Mouse (Mus musculus) heart, postnatal 36 days (tissue): ENCODE results near the gene Zmym3. TPM values are rescaled to one million over a fixed set of nuclear protein-coding genes. Genes with fewer than 3 reads are reported as not detected.
A peak's percentile ranks its signal among the peaks of the same experiment; 100 is the strongest.

ENCODE experiments used
- DNase-seq, 2 experiments: peaks; one replicate each; pipeline ENCODE4 v3.0.0; 2021 to 2022
- intact Hi-C: fragments of 180-260 bp; cut with DNase I; formaldehyde crosslinking; loops from one replicate; pipeline ENCODE4 v1.15.1; 2025
- total RNA-seq, 2 experiments: library from RNA; stranded (reverse); gene quantifications; 2 replicates each; pipeline ENCODE4 v1.2.3; 2021

The Zmym3 gene
- 10 to 100 TPM; 13.7 to 18.2 TPM for total RNA-seq

GRCm38 (mm10) chrX:101420700-101421095 lies at the start of gene Zmym3:
Zmym3 (minus strand) TSS chrX:101420849.
- no peak for DNase-seq
- intact Hi-C loops = loop anchor here (10.0 kb wide), 1 partner anchor 166 kb away; the partner anchor contains the start of gene Foxo4

- intact Hi-C loops = no loop called here
- DNase-seq = no peak
Measured at GRCm38 (mm10) chrX:101451591-101451990, 30.9 kb upstream of the Zmym3 start.

DNA sequence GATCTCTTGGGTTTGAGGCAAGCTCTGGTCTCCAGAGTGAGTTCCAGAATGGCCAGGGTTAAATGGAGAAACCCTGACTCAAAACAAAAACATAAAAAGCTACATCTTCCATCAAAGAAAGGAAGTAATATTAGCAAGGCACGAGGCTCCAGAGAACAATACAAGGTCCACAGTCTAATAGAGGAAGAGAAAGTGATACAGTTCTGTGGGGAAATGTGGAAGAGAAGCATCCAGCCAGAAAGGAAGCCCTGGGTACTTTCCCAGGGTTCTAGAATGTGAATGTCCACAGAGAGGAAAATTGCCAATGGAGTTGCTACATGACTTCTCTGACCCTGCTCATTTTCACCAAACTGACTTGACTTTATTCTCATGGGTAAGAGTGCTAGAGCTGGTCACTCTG lies 30.5 kb upstream of the Zmym3 start:
- intact Hi-C loops = no loop called here

DNA sequence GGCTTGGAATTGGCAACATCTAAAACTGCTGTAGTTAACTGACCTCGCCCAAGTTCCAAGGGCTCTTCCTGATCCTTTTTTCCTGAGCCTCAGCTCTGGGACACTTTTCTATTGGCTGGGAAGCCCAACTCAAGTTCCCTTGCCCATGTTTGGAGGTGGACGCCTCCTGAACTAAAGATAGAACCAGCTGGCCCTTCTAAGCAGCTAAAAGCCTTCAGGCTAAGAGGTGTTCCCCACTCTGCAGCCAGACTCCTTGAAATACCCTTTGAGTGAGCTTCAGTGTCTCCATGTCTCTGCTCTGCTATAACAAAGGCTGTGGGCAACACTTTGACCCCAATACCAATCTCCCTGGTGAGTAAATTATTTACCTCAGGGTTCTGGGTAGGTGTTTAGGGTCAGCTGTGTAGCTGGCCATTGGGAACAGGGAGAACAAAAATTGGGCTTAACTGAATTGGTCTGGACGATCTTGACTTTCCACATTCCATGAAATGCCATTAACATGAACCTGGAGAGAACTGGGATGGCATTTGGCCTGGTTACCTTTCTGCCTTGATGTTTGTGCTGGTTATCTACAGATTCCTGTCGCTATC lies 28.3 kb upstream of the Zmym3 start, which contains the start of gene Itgb1bp2:
Gene Itgb1bp2 (plus strand): TSS at position 203 of the 590 bp plus-strand sequence.
- intact Hi-C loops = no loop called here
- peak; percentile 20 to 22 for DNase-seq

More for the DNA sequence above, 30.5 kb upstream of the Zmym3 start:
- no peak for DNase-seq

GRCm38 (mm10) chrX:101429976-101430375 lies 9.3 kb upstream of the Zmym3 start:
- intact Hi-C loops = loop anchor here (1.0 to 10.0 kb wide), 3 partner anchors 11 to 175 kb away; partner anchors contain the start of gene Foxo4
- no peak for DNase-seq

DNA sequence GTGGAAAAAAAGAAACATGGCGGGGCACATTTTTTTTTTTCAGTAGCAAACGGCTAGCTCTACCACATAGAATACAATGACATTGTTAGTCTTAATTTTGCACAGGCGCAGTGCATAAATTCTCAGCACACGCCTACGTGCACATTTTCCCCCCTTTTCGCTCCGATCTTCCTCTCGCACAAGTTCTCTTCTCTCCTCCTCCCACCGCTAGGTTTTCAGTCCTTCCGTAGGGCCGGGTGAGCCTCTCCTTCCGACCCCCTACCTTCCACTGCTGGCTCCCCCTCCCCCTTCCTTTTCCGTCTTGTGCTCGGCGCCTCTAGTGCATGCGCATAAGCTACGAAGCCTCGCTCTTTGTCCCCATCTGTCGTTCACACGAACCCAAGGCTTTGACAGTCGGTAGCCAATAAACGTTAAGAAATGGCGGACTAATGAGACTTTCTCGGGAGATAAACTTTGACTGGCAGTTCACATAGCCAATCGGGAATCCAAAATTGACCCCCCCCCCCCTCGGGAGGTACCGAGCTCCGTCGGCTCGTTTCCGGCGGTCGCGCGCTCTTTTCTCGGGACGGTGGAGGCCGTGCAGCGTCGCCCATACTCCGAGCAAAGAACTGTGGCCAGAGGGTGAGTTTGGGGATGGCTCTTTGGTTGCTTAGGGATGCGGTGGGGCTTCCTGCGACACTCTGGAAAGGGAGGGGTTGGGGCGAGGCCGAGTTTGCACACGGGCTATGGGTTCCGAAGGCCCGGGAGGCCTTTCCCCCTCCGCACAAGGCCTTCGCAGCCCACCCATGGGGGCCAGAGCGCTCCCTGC lies 8.7 kb upstream of the Zmym3 start, which contains the start of gene Nono:
Gene Nono (plus strand): TSS at position 177 of the 808 bp plus-strand sequence.
- DNase-seq = peak; percentile 69 to 76
- intact Hi-C loops = loop anchor here (1.0 to 10.0 kb wide), 3 partner anchors 10 to 175 kb away; partner anchors contain the start of gene Foxo4

DNA sequence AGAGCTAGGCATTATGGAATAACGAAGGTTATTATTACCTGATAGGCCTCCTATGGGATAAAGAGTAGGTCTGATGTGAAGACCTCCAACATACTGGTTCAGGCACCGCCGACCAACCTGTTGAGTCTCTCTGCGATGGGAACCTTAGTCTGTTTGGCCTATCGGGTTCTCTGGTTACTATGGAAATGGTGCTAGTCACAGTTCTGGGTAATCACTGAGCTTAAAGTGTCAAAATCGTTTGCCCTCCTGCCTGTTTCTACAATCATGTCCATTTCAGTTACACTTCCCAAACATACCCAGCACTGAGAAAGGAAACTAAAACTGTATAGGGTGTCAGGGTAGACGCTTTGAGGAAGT lies 8.1 kb upstream of the Zmym3 start:
- intact Hi-C loops = loop anchor here (1.0 to 10.0 kb wide), 3 partner anchors 9 to 174 kb away; partner anchors contain the start of gene Foxo4

GRCm38 (mm10) chrX:101427774-101428173 lies 7.1 kb upstream of the Zmym3 start:
- DNase-seq = no peak
- intact Hi-C loops = loop anchor here (2.0 to 10.0 kb wide), 2 partner anchors 59 to 173 kb away; partner anchors contain the start of gene Foxo4

More for the DNA sequence above, 8.1 kb upstream of the Zmym3 start:
- DNase-seq = peak in 1 of 2 experiments; percentile 7

- intact Hi-C loops = loop anchor here (10.0 kb wide), 1 partner anchor 169 kb away; the partner anchor contains the start of gene Foxo4
- DNase-seq = no peak
Measured at GRCm38 (mm10) chrX:101423462-101423861, 2.8 kb upstream of the Zmym3 start.

DNA sequence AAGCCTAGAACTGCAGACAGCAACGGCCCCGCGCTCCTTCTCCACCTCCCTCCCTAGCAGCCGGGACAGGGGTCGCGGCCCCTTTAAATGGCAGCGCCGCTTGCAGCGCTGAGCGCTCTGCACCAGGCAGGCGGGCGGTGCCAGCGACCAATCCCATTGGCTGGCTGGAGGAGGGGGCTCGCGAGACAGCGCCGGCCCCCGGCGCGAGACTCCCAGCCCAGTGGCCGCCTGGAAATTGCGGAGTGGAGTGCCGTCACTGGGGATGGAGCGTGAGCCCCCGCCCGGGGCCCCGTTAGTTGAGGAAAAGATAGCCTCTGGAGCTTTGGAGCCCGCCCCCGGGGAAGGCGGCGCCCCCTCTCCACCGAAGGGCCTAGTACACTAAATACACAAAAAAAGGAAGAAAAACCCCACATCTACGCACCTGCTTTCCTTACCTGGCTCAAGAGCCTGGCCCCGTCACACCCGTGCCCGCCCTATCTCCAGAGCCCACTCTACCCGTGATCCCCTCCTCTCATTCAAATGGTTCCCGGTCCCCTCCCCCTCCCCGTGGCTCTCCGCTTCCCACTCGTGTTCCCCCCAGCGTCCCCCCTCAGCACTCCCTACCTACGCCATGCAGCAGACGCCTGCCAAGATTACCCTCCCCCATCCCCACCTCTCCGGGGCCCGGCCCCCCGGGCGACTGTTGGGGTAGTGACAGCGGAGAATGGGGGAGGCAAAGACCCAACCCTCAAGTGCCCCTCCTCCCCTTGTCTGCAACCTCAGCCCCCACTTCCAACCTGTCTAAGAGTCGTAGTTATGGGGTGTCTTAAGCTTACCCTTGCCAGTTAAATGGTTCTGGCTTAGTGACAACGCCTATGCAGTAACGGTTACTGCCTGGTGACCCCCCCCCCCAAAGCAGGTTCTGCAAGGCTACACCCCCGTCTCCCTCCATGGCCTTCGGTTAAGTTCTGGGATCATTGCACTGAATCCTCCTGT lies 637 bp downstream of the Zmym3 start:
- intact Hi-C loops = loop anchor here (1.0 to 10.0 kb wide), 4 partner anchors 9 to 288 kb away; partner anchors contain the start of genes Foxo4 and Nono
- DNase-seq = peak; percentile 82

GRCm38 (mm10) chrX:101418946-101419724 lies 1.5 kb downstream of the Zmym3 start:
- intact Hi-C loops = loop anchor here (1.0 to 5.0 kb wide), 3 partner anchors 10 to 287 kb away; partner anchors contain the start of gene Nono
- DNase-seq = peak; percentile 31 to 55

DNA sequence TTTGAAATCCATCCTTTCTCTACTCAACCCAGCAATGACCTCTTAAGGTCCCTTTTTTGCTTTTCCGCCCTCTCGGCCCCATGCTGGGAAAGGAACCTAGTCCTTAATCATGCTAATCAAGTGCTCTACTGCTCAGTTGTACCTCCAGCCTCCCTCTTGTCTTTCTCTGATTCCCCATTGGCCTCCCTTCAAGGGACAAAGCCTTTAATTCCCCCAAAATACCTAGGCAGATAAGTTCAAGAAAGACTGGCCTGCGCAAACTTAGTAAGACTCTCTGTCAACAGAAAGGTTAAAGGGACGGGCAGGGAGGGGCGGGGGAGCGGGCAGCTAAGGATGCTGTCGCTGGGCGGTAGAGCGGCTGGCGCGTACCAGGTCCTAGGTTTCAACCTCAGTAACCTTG lies 24.2 kb downstream of the Zmym3 start:
- no peak for DNase-seq
- intact Hi-C loops = no loop called here

DNA sequence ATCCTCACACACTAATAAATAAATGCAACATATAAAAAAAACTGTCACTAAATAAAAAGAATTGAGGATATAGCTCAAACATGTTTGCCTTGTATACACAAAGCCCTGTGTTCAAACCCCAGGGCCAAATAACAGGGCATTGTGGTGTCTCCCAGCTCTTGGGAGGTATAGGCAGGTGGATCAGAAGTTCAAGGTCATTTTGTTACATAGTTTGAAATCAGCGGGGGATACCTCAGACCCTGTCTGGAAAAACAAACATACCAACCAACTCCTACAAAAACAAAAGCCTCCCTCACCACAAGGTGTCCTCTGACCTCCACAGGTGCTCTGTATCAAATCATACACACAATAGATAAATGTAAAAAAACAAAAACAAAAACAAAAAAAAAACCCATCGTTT lies 26.3 kb downstream of the Zmym3 start:
- DNase-seq = no peak
- intact Hi-C loops = no loop called here

DNA sequence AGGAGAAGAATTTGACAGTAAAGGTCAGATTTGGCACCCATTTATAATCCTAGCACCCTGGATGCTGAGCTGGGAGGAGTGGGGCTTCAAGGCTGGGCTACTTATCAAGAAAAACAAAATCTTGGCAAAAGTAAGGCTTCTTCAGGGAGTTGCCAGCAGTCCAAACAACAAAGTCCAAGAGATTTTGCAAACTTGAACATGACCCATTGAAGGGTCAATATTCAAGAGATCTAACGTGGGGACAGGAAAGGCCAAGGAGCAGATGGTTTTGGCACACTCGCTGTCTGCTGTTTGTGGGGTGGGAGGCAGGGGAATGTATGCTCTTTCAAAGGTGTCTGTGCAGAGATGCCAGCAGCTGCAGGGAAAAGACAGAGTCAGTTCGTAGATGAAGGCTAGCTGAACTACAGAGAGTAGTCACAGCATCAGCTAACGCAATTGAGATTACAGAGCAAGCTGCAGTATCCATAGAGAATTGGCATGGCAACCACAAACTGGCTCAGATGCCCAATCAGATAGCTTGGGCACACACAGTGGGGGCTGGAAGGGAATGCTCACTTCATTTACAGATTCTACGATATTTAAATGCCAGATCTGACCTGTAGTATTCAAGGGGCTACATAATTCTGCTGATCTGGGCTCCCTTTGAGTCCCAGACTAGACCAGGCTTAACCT lies 31.6 kb downstream of the Zmym3 start:
- no peak for DNase-seq
- intact Hi-C loops = no loop called here

- no peak for DNase-seq
- intact Hi-C loops = no loop called here
Measured at GRCm38 (mm10) chrX:101386222-101386621, 34.4 kb downstream of the Zmym3 start.

DNA sequence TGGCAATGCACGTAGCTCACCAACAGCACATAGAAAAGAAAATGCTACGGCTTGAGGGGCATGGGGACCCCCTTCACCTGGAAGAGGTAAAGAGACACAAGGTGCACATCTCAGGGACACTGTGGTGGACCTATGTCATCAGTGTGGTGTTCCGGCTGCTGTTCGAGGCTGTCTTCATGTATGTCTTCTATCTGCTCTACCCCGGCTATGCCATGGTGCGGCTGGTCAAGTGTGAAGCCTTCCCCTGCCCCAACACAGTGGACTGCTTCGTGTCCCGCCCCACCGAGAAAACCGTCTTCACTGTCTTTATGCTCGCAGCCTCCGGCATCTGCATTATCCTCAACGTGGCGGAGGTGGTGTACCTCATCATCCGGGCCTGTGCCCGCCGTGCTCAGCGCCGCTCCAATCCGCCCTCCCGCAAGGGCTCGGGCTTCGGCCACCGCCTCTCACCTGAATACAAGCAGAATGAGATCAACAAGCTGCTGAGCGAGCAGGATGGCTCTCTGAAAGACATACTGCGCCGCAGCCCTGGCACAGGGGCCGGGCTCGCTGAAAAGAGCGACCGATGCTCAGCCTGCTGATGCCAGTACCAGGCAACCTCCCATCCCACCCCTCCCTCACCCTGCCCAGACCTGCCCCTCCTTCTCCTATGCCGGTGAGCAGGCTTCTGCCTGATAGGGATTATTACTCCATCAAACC lies 36.1 kb downstream of the Zmym3 start:
- DNase-seq = no peak
- intact Hi-C loops = no loop called here

- intact Hi-C loops = no loop called here
- DNase-seq = no peak
Measured at GRCm38 (mm10) chrX:101383455-101383854, 37.2 kb downstream of the Zmym3 start.

GRCm38 (mm10) chrX:101379744-101380143 lies 40.9 kb downstream of the Zmym3 start:
- DNase-seq = no peak
- intact Hi-C loops = loop anchor here (10.0 kb wide), 1 partner anchor 1595 kb away; no protein-coding TSS in a partner anchor
